Mouse (Mus musculus) erythroblast, embryonic 14.5 days (primary cell): ENCODE results near the gene Asgr1.

ENCODE experiments used
- GATA1 ChIP-seq: IDR thresholded peaks from 2 replicates; pipeline ENCODE4 v1.6.1; 2012; ENCODE audit warnings: low read length, inconsistent platforms, mixed read lengths
- TAL1 ChIP-seq: IDR thresholded peaks from 3 replicates; pipeline ENCODE4 v1.6.1; 2012; ENCODE audit warnings: low read length, inconsistent platforms, mixed read lengths

DNA sequence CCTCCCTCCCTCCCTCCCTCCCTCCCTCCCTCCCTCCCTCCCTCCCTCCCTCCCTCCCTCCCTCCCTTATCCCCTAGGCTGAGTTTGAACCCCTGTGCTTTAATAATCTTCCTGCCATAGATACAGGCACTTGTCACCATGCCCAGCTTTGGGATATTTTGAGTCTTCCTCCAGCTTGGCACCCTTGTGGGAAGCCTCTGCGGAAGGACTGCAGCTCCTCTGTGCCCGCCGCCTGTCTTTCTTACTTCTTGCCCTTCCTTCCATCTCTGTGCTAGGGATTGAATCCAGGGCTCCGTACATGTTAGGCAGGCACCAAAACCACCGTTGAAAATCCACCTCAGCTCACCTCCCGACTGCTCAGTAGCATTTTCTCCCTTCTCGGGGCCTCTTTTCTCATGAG, 13.7 kb upstream of the Asgr1 start:
- TF ChIP-seq GATA1, result no peak
- TF ChIP-seq TAL1, result no peak
